Mouse (Mus musculus) CH12.LX (cell line): ENCODE measurements at regions not wholly inside any gene's neighbourhood (a gene's known extent, or its start where the extent isn't known, plus 50 kb on each side); places are given as distances from the start of the nearest gene placed in this dataset.

Experiments
- BHLHE40 ChIP-seq: IDR thresholded peaks from 2 replicates; pipeline ENCODE4 v1.6.1; 2011; ENCODE audit warnings: mild to moderate bottlenecking, low read depth, low read length, improper control_type of control experiment
- CTCF ChIP-seq, 2 experiments: IDR thresholded peaks in 1 of 2; conservative IDR thresholded peaks in 1 of 2; 2 replicates each; pipeline ENCODE4 v1.5.1; 2011 to 2012; ENCODE audit warnings: low read depth in 2 of 2, low read length in 2 of 2, improper control_type of control experiment in 1 of 2, inconsistent platforms in 1 of 2, mild to moderate bottlenecking in 1 of 2, moderate library complexity in 1 of 2
- E2F4 ChIP-seq: IDR thresholded peaks from 2 replicates; pipeline ENCODE4 v1.6.1; 2011; ENCODE audit warnings: low read depth, low read length, improper control_type of control experiment; ENCODE audit not compliant: insufficient replicate concordance
- EP300 ChIP-seq: IDR thresholded peaks from 2 replicates; pipeline ENCODE4 v1.6.1; 2011; ENCODE audit warnings: low read length, improper control_type of control experiment
- MXI1 ChIP-seq: IDR thresholded peaks from 2 replicates; pipeline ENCODE4 v1.6.1; 2011; ENCODE audit warnings: mild to moderate bottlenecking, low read depth, low read length, improper control_type of control experiment
- NELFE ChIP-seq: IDR thresholded peaks from 2 replicates; pipeline ENCODE4 v1.6.1; 2011; ENCODE audit warnings: low read depth, low read length, improper control_type of control experiment
- POLR2A ChIP-seq: IDR thresholded peaks from 2 replicates; pipeline ENCODE4 v1.6.1; 2011; ENCODE audit warnings: low read depth, mild to moderate bottlenecking, improper control_type of control experiment, low read length

GRCm38 (mm10) chr13:90334934-90335740 is 245.7 kb upstream of the Xrcc4 start:
- TF ChIP-seq CTCF (conservative IDR thresholded peaks at IDR 0.05 in 1 of 2, IDR thresholded peaks at IDR 0.05 in 1 of 2; ENCODE audit: low read depth in 2 of 2, low read length in 2 of 2): no peak
- no peak for TF ChIP-seq NELFE
- TF ChIP-seq MXI1: no peak
- no peak for TF ChIP-seq POLR2A
- TF ChIP-seq EP300: no peak
- TF ChIP-seq E2F4: no peak
- no peak for TF ChIP-seq BHLHE40
